Mouse (Mus musculus) megakaryocyte, embryonic 14.5 days (primary cell): Measurements from ENCODE around the gene Htr5a.

ENCODE experiments used
- FLI1 ChIP-seq: IDR thresholded peaks from 2 replicates; pipeline ENCODE4 v1.6.1; 2012; ENCODE audit warnings: low read length, inconsistent platforms, mixed read lengths
- GATA1 ChIP-seq: IDR thresholded peaks from 3 replicates; pipeline ENCODE4 v1.6.1; 2012; ENCODE audit warnings: mixed read lengths, low read length, inconsistent platforms, borderline replicate concordance

GRCm38 (mm10) chr5:27881261-27881660, 39.3 kb downstream of the Htr5a start:
- TF ChIP-seq GATA1, result no peak
- no peak for TF ChIP-seq FLI1
